Mouse (Mus musculus): Measurements from ENCODE around the gene Bhlhb9.

Gene Bhlhb9

GRCm38 (mm10) chrX:135886234-135886585, 88.8 kb downstream of the Bhlhb9 start:
- DNase-seq (ENCODE audit: low spot score in 2 of 2), result no peak

- DNase-seq (ENCODE audit: low spot score in 2 of 2), result no peak
Observed at GRCm38 (mm10) chrX:135916580-135916979, 119.2 kb downstream of the Bhlhb9 start.

GRCm38 (mm10) chrX:135917116-135917515, 119.7 kb downstream of the Bhlhb9 start:
- no peak for DNase-seq (ENCODE audit: low spot score in 2 of 2)

- DNase-seq (ENCODE audit: low spot score in 2 of 2), result no peak
Observed at GRCm38 (mm10) chrX:135922162-135922561, 124.8 kb downstream of the Bhlhb9 start.

- DNase-seq (ENCODE audit: low spot score in 2 of 2), result no peak
Observed at GRCm38 (mm10) chrX:135925911-135926310, 128.5 kb downstream of the Bhlhb9 start.

GRCm38 (mm10) chrX:135928588-135928987, 131.2 kb downstream of the Bhlhb9 start:
- no peak for DNase-seq (ENCODE audit: low spot score in 2 of 2)

- DNase-seq (ENCODE audit: low spot score in 2 of 2), result no peak
Observed at GRCm38 (mm10) chrX:135936452-135936851, 139.1 kb downstream of the Bhlhb9 start.

Measured in spleen, postnatal 14 days (tissue).